Mouse (Mus musculus) G1E (cell line): ENCODE data around the gene Nhlrc1.

Experiments used
- CTCF ChIP-seq: IDR thresholded peaks from 2 replicates; pipeline ENCODE4 v1.5.1; 2012; ENCODE audit warnings: low read depth, low read length, inconsistent platforms, mixed read lengths
- POLR2AphosphoS5 ChIP-seq: IDR thresholded peaks from 2 replicates; pipeline ENCODE4 v1.6.1; 2012; ENCODE audit warnings: low read depth, low read length, inconsistent platforms; ENCODE audit not compliant: insufficient replicate concordance

DNA sequence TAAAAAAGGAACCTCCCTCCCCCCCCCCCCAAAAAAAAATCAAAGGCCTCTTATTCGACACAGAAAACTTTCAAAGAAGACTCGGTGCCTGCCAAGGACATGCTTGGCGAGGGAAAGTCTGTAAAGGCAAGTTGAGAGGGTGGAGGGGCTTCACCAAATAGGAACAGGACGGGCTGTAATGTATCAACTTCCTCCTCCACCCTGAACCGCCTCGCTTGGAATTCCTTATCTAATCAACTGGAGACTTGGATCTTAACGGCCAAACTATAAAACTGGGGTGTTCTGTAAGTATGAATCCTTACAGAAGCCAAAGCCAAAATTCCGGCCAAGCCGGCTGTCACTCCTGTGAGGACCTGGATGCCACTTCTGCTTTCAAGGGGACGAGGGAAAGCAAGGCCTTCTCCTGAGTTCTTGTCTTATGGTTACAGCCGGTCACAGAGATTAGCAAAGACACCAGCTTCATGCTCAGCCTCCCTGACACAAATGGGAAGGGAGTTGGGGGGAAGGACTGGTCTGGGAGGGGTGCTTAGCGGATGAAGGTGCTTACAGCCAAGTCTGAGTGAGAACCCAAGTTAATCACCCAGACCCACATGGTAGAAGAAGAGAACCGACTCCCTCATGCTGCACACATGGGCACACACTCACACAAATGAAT lies 34.7 kb downstream of the Nhlrc1 start:
- no peak for TF ChIP-seq CTCF
- no peak for TF ChIP-seq POLR2AphosphoS5
